Mouse (Mus musculus) macrophage (primary cell): Measurements from ENCODE around the gene Susd1. TPM values are rescaled to one million over a fixed set of nuclear protein-coding genes. Genes with fewer than 3 reads are reported as not detected.
A peak's percentile ranks its signal among the peaks of the same experiment; 100 is the strongest.

Experiments used
- H3K27ac ChIP-seq: fragments of 350-480 bp; formaldehyde crosslinking; 2 replicates; pipeline ENCODE4 v1.9.0; 2021
- H3K36me3 ChIP-seq: fragments of 350-480 bp; formaldehyde crosslinking; 2 replicates; pipeline ENCODE4 v1.9.0; 2021; ENCODE audit errors: inconsistent target
- H3K4me3 ChIP-seq: fragments of 350-480 bp; formaldehyde crosslinking; 2 replicates; pipeline ENCODE4 v1.9.0; 2021; ENCODE audit errors: inconsistent target
- H3K79me2 ChIP-seq: fragments of 350-480 bp; formaldehyde crosslinking; 2 replicates; pipeline ENCODE4 v1.9.0; 2021; ENCODE audit errors: inconsistent target
- WGBS: methylation state at CpG from one replicate; pipeline ENCODE4 v1.1.7; 2026; ENCODE audit warnings: inconsistent platforms; ENCODE audit not compliant: missing documents; 5-methylcytosine and 5-hydroxymethylcytosine counted together
- polyA plus RNA-seq: library from polyadenylated mRNA; stranded (reverse); fragments of 250-400 nt; gene quantifications from 3 replicates; pipeline ENCODE4 v1.2.4, GENCODE M21; 2018; ENCODE audit warnings: inconsistent platforms

Susd1 gene
- polyA plus RNA-seq, 1 experiment from 2014 or later = 18.4 TPM

GRCm38 (mm10) chr4:59273342-59273741 lies 165.1 kb downstream of the Susd1 start:
- H3K4me3 ChIP-seq = no peak overlapping the region
- WGBS = 56% methylated on average over 1 of the region's 1 CpGs
- no peaks in the 10 kb centered on the region for H3K36me3 ChIP-seq
- no peaks in the 10 kb centered on the region for H3K79me2 ChIP-seq
- H3K27ac ChIP-seq = no peak overlapping the region

- Histone ChIP-seq H3K4me3 (no peak overlapping the region), H3K79me2 (no peaks in the 10 kb centered on the region), H3K36me3 (no peaks in the 10 kb centered on the region), H3K27ac (peak overlapping the region; percentile 88)
- 14% methylated on average over 5 of the region's 5 CpGs for WGBS
Measured at GRCm38 (mm10) chr4:59265631-59266030, 172.8 kb downstream of the Susd1 start.

GRCm38 (mm10) chr4:59265182-59265581 lies 173.3 kb downstream of the Susd1 start:
- peak overlapping the region; percentile 88 for H3K27ac ChIP-seq
- no peaks in the 10 kb centered on the region for H3K36me3 ChIP-seq
- no peak overlapping the region for H3K4me3 ChIP-seq
- WGBS = 4% methylated on average over 5 of the region's 5 CpGs
- H3K79me2 ChIP-seq = no peaks in the 10 kb centered on the region

Other genes starting within 250 kb of the Susd1 start
- gene Ugcg, start 249.4 kb downstream of the Susd1 start, polyA plus RNA-seq = 15.3 to 16.7 TPM (median 16.4 TPM) in 3 replicates
- gene Ptbp3, start 110.7 kb upstream of the Susd1 start, polyA plus RNA-seq = 98.5 to 135 TPM (median 111 TPM) in 3 replicates
- 10.6 to 19.8 TPM (median 15.6 TPM) in 3 replicates for gene Hsdl2, start 142.9 kb upstream of the Susd1 start, polyA plus RNA-seq
- 1.6 to 2.9 TPM (median 2.5 TPM) in 3 replicates for gene E130308A19Rik, start 187.6 kb upstream of the Susd1 start, polyA plus RNA-seq